Mouse (Mus musculus): ENCODE data around the gene Zfp791. TPM values are rescaled to one million over a fixed set of nuclear protein-coding genes. Genes with fewer than 3 reads are reported as not detected.

Gene Zfp791
- total RNA-seq (2023; ENCODE audit: inconsistent age), result 0.16 TPM in 1 of 4 replicates, not detected in the others

GRCm38 (mm10) chr8:85122995-85123394, at the start of gene Zfp791:
Gene Zfp791, minus strand, starts transcription at chr8:85123095.

GRCm38 (mm10) chr8:85151624-85152023, 28.7 kb upstream of the Zfp791 start, which contains the start of gene Cks1brt:
Gene Cks1brt, plus strand, starts transcription at chr8:85151924.

DNA sequence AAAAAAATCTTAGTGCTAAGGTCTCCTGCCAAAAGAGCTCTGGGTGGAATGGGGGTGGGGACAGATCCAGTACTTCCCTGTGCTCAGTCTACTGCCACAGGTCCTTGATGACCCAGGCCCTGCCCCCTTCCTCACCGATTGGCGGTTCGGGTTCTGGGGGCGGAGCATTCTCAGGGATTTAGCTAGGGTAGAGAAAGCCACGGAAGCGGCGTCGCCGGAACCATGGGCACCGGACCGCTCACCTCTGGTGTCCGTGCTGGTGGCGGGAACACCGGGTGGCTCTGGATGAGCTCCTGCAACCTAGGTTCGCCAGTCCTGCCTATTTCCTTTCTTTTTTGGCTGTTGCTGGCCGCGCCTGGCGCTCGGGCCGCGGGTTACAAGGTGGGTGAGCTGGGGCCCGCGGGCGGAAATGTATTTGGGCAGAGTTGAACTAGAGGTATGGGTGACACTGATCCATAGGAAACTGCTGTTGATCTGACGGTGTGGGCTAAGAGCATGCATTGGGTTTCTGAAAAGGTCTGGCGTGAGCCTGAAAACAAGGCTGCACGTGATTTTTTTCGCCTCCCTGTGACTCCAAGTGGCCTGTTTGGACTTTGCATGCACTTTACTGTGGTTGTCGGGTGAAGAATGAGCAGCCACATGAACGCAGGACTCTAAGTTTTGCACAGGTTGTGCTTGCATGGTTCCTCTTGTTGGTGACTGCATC, 39.6 kb downstream of the Zfp791 start, which contains the start of gene Man2b1:
Gene Man2b1, plus strand, starts transcription at position 163 of the 706 bp plus-strand sequence.

GRCm38 (mm10) chr8:85081216-85081555, 41.7 kb downstream of the Zfp791 start, which contains the start of gene Wdr83:
Gene Wdr83, minus strand, starts transcription at chr8:85081306.

DNA sequence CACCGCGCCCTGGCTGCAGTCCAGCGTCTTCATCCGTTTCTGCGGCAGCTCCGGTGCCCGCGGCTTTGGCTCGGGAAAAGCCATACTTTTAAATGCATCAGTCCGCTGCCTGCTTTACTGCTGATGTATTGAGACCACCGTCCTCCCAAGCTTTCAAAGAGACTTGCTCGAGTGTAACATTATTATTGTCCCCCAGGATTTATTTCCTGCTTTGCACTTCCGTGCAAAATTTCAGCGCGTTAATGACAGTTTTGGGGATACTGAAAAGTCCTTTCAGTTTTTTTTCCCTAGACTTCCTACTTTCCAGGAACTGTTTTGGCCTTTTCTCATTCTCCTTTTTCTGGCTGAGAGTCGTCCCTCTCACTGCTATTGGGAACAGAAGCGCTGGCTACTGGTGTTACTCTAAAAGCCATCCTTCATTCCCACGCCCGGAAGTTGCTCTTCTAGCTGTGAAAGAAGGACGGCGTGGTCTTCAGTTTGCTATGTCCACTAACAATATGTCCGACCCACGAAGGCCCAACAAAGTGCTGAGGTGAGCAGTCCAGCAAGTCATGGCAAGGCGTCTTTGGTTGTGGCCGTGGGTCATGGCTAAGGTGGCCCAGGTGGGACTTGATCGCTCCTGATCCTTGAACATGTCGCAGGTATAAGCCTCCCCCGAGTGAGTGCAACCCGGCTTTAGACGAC, 42.2 kb downstream of the Zfp791 start, which contains the start of gene Wdr83os:
Gene Wdr83os, plus strand, starts transcription at position 209 of the 684 bp plus-strand sequence.

GRCm38 (mm10) chr8:85071514-85072281, 51.2 kb downstream of the Zfp791 start, which contains the start of gene Dhps:
Gene Dhps, plus strand, starts transcription at chr8:85071757.

DNA sequence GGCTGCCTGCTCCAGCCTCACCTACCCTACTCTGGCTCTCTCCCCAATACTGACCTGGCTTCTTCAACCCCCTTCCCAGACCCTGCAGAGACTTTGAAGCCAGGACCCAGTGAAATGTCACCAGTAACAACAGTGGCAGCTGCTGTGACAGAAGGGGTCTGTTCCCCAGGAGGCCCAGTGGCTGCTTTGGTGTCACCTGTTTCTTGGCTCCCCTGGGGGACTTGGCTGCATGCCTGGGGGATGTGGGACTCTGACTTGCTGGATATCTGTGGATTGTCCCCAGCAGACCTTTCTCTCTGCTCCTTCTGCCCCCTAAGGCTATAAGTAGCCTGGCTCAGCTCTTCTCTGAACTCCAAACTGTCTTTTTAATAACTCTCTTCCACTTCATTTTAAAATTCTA, 54.9 kb downstream of the Zfp791 start, which contains the start of gene Gm5741:
Gene Gm5741, minus strand, starts transcription at position 1 of the 400 bp plus-strand sequence.

GRCm38 (mm10) chr8:85059879-85060616, 62.8 kb downstream of the Zfp791 start, which contains the start of gene Fbxw9:
Gene Fbxw9, plus strand, starts transcription at chr8:85060055.

Other genes with a start within 250 kb of the Zfp791 start
- gene Gcdh, start 229.2 kb downstream of the Zfp791 start, total RNA-seq (2023; ENCODE audit: inconsistent age), result 18.7 to 34.4 TPM (median 31.5 TPM) in 4 replicates
- gene Klf1, start 221.2 kb downstream of the Zfp791 start, total RNA-seq (2023; ENCODE audit: inconsistent age), result 0.32 to 0.45 TPM in 2 of 4 replicates, not detected in the others
- 67.4 to 74.5 TPM (median 72.7 TPM) in 4 replicates for gene Dnase2a, start 214.5 kb downstream of the Zfp791 start, total RNA-seq (2023; ENCODE audit: inconsistent age)
- gene Mast1, start 185.7 kb downstream of the Zfp791 start, total RNA-seq (2023; ENCODE audit: inconsistent age), result 0.16 to 0.57 TPM (median 0.23 TPM) in 4 replicates
- gene Rtbdn, start 176.1 kb downstream of the Zfp791 start, total RNA-seq (2023; ENCODE audit: inconsistent age), result not detected in 4 replicates
- 2.0 TPM in 1 of 4 replicates, not detected in the others for gene Gm49661, start 153.7 kb downstream of the Zfp791 start, total RNA-seq (2023; ENCODE audit: inconsistent age)
- gene Prdx2, start 153.5 kb downstream of the Zfp791 start, total RNA-seq (2023; ENCODE audit: inconsistent age), result 57.4 to 60.7 TPM (median 59.6 TPM) in 4 replicates
- gene Rnaseh2a, start 153.3 kb downstream of the Zfp791 start, total RNA-seq (2023; ENCODE audit: inconsistent age), result 30.0 to 35.5 TPM (median 33.5 TPM) in 4 replicates
- 1,539 to 1,702 TPM (median 1,628 TPM) in 4 replicates for gene Junb, start 144.4 kb downstream of the Zfp791 start, total RNA-seq (2023; ENCODE audit: inconsistent age)
- 5.9 to 8.3 TPM (median 6.6 TPM) in 4 replicates for gene Hook2, start 132.5 kb downstream of the Zfp791 start, total RNA-seq (2023; ENCODE audit: inconsistent age)
- 0.32 TPM in 1 of 4 replicates, not detected in the others for gene Best2, start 108.6 kb downstream of the Zfp791 start, total RNA-seq (2023; ENCODE audit: inconsistent age)
- 87.6 to 96.1 TPM (median 94.0 TPM) in 4 replicates for gene Asna1, start 97.8 kb downstream of the Zfp791 start, total RNA-seq (2023; ENCODE audit: inconsistent age)
- 205 to 226 TPM (median 223 TPM) in 4 replicates for gene Trir, start 96.3 kb downstream of the Zfp791 start, total RNA-seq (2023; ENCODE audit: inconsistent age)
- gene Tnpo2, start 86.2 kb downstream of the Zfp791 start, total RNA-seq (2023; ENCODE audit: inconsistent age), result 38.8 to 49.7 TPM (median 45.7 TPM) in 4 replicates
- 14.4 to 17.5 TPM (median 15.4 TPM) in 4 replicates for gene Fbxw9, start 63.0 kb downstream of the Zfp791 start, total RNA-seq (2023; ENCODE audit: inconsistent age)
- 3.0 TPM in 1 of 4 replicates, not detected in the others for gene Gm5741, start 55.1 kb downstream of the Zfp791 start, total RNA-seq (2023; ENCODE audit: inconsistent age)
- 105 to 138 TPM (median 115 TPM) in 4 replicates for gene Dhps, start 51.3 kb downstream of the Zfp791 start, total RNA-seq (2023; ENCODE audit: inconsistent age)
- 49.2 to 55.9 TPM (median 50.9 TPM) in 4 replicates for gene Wdr83os, start 42.4 kb downstream of the Zfp791 start, total RNA-seq (2023; ENCODE audit: inconsistent age)
- gene Wdr83, start 41.8 kb downstream of the Zfp791 start, total RNA-seq (2023; ENCODE audit: inconsistent age), result 12.5 to 15.1 TPM (median 13.1 TPM) in 4 replicates
- gene Man2b1, start 39.8 kb downstream of the Zfp791 start, total RNA-seq (2023; ENCODE audit: inconsistent age), result 156 to 176 TPM (median 163 TPM) in 4 replicates
- not detected in 4 replicates for gene Cks1brt, start 28.8 kb upstream of the Zfp791 start, total RNA-seq (2023; ENCODE audit: inconsistent age)
- gene Olfr371, start 102.9 kb upstream of the Zfp791 start, total RNA-seq (2023; ENCODE audit: inconsistent age), result not detected in 4 replicates
- gene Orc6, start 176.5 kb upstream of the Zfp791 start, total RNA-seq (2023; ENCODE audit: inconsistent age), result 32.0 to 38.7 TPM (median 36.8 TPM) in 4 replicates
- 68.0 to 75.1 TPM (median 70.5 TPM) in 4 replicates for gene Vps35, start 176.7 kb upstream of the Zfp791 start, total RNA-seq (2023; ENCODE audit: inconsistent age)

Measured in B cell, adult (primary cell).